24 mouse cellular contexts compared by ENCODE assay signal in genomic region chr13:51960262-51960661, GRCm38 (mm10).
DNase-seq lines count a peak whose midpoint lies in the region; ATAC-seq and TF ChIP-seq lines count a peak whose summit lies in the region.
"Had no signal": no experiment of that assay in that cellular context is flagged by ENCODE, and none has a peak within 500 bp of the region (broad histone marks: within the 10 kb centered on the region; RNA-seq: fewer than 3 reads in every experiment).

No protein-coding gene starts in this region.

- no peak overlapping the region for H3K4me3 ChIP-seq in myocyte
- H3K4me3 ChIP-seq in forebrain, embryonic 14.5 days (ENCODE audit: low read depth, low read length), result no peak overlapping the region
- no peak overlapping the region for H3K4me3 ChIP-seq in forebrain, embryonic 11.5 days (ENCODE audit: low read depth, low read length)
- H3K4me3 ChIP-seq: forebrain, embryonic 13.5 days; heart, embryonic 12.5 days; hindbrain, embryonic 13.5 days; limb, embryonic 10.5 days; megakaryocyte, embryonic 14.5 days; stomach, embryonic 15.5 days had no signal

- no peaks in the 10 kb centered on the region for H3K36me3 ChIP-seq in myocyte (ENCODE audit: control insufficient read depth, insufficient read depth)
- no peaks in the 10 kb centered on the region for H3K36me3 ChIP-seq in forebrain, embryonic 14.5 days (ENCODE audit: control insufficient read depth, insufficient read depth, low read length)
- no peaks in the 10 kb centered on the region for H3K36me3 ChIP-seq in forebrain, embryonic 11.5 days (ENCODE audit: control insufficient read depth, insufficient read depth, low read length)
- H3K36me3 ChIP-seq: heart, embryonic 12.5 days; hindbrain, embryonic 13.5 days; limb, embryonic 10.5 days; stomach, embryonic 15.5 days had no signal

- TF ChIP-seq POLR2A in myocyte (IDR thresholded peaks at IDR 0.05; ENCODE audit: insufficient read length, low read depth), result no peak

- peak overlapping the region; percentile 8 for H3K4me2 ChIP-seq in myocyte (ENCODE audit: low read depth)
- H3K4me2 ChIP-seq in forebrain, embryonic 14.5 days (ENCODE audit: low read length), result no peak overlapping the region
- H3K4me2 ChIP-seq in forebrain, embryonic 11.5 days (ENCODE audit: low read depth, low read length, severe bottlenecking), result no peak overlapping the region
- H3K4me2 ChIP-seq: forebrain, embryonic 13.5 days; heart, embryonic 12.5 days; hindbrain, embryonic 13.5 days; stomach, embryonic 15.5 days had no signal

- DNase-seq in layer of hippocampus, adult 11-12 months (ENCODE audit: low spot score), result peak; percentile 53
- DNase-seq in layer of hippocampus, adult 9-10 months (ENCODE audit: low spot score), result no peak
- DNase-seq in Muller cell, postnatal 12 days (ENCODE audit: inconsistent ontology term), result peak; percentile 85
- peak; percentile 68 for DNase-seq in layer of hippocampus, adult 9-11 months
- DNase-seq in thymus, postnatal 10 days (ENCODE audit: low spot score in 2 of 2), result no peak
- no peak for DNase-seq in forebrain, embryonic 14.5 days (ENCODE audit: low spot score)
- no peak for DNase-seq in forebrain, embryonic 11.5 days (ENCODE audit: low spot score)
- DNase-seq: B cell, adult 2 months; cerebellum, adult 8-10 months; heart, postnatal 14 days; kidney, adult 9 months; kidney, postnatal 25 days; lung, adult 18-20 months; lung, postnatal 14 days; midbrain, embryonic 14.5 days; thymus, adult 2 months had no signal

- no peak overlapping the region for H3ac ChIP-seq in myocyte (ENCODE audit: control insufficient read depth, insufficient read length)

- no peaks in the 10 kb centered on the region for H3K9me3 ChIP-seq in forebrain, embryonic 14.5 days (replicated peaks; ENCODE audit: control insufficient read depth, low read length)
- no peaks in the 10 kb centered on the region for H3K9me3 ChIP-seq in forebrain, embryonic 11.5 days (ENCODE audit: control insufficient read depth, low read length)
- H3K9me3 ChIP-seq: forebrain, embryonic 13.5 days; heart, embryonic 12.5 days; hindbrain, embryonic 13.5 days; limb, embryonic 10.5 days; megakaryocyte, embryonic 14.5 days; stomach, embryonic 15.5 days had no signal

- WGBS in forebrain, embryonic 14.5 days, result 81% methylated on average over 4 of the region's 4 CpGs
- 92% methylated on average over 4 of the region's 4 CpGs for WGBS in forebrain, embryonic 11.5 days

- no peak overlapping the region for H3K27ac ChIP-seq in forebrain, embryonic 14.5 days (ENCODE audit: low read depth, low read length)
- no peak overlapping the region for H3K27ac ChIP-seq in forebrain, embryonic 11.5 days (ENCODE audit: low read depth, low read length)
- H3K27ac ChIP-seq: forebrain, embryonic 13.5 days; hindbrain, embryonic 13.5 days; limb, embryonic 10.5 days; stomach, embryonic 15.5 days had no signal

- no peak overlapping the region for H3K9ac ChIP-seq in forebrain, embryonic 14.5 days (ENCODE audit: low read length)
- H3K9ac ChIP-seq in forebrain, embryonic 11.5 days (ENCODE audit: low read length), result no peak overlapping the region
- H3K9ac ChIP-seq: forebrain, embryonic 13.5 days; heart, embryonic 12.5 days; hindbrain, embryonic 13.5 days; stomach, embryonic 15.5 days had no signal

- H3K79me2 ChIP-seq in myocyte (ENCODE audit: control insufficient read depth, insufficient read depth), result no peaks in the 10 kb centered on the region

- H3K4me1 ChIP-seq in forebrain, embryonic 14.5 days (ENCODE audit: control insufficient read depth, insufficient read depth, low read length), result no peaks in the 10 kb centered on the region
- H3K4me1 ChIP-seq in forebrain, embryonic 11.5 days (replicated peaks; ENCODE audit: control insufficient read depth, insufficient read depth, low read length), result no peaks in the 10 kb centered on the region

- ATAC-seq in forebrain, embryonic 14.5 days, result no peak
- no peak for ATAC-seq in forebrain, embryonic 11.5 days (replicated peaks; ENCODE audit: low FRiP score)
- ATAC-seq: forebrain, embryonic 13.5 days; inflammation-experienced regulatory T-cells, adult 6 months had no signal

- H3K27me3 ChIP-seq in myocyte (ENCODE audit: control insufficient read depth, insufficient read depth, insufficient read length), result no peaks in the 10 kb centered on the region
- H3K27me3 ChIP-seq in forebrain, embryonic 14.5 days (replicated peaks; ENCODE audit: control insufficient read depth, insufficient read depth, low read length), result no peaks in the 10 kb centered on the region
- H3K27me3 ChIP-seq in forebrain, embryonic 11.5 days (ENCODE audit: control insufficient read depth, insufficient read depth, low read length), result no peaks in the 10 kb centered on the region
- H3K27me3 ChIP-seq: forebrain, embryonic 13.5 days; heart, embryonic 12.5 days; hindbrain, embryonic 13.5 days; stomach, embryonic 15.5 days had no signal

TF ChIP-seq in myocyte, 11 proteins besides CTCF, POLR2A, EP300 and RAD21:
- TF ChIP-seq CEBPB (IDR thresholded peaks at IDR 0.05; ENCODE audit: insufficient read depth, poor library complexity, severe bottlenecking), result no peak
- TF ChIP-seq USF1 (IDR thresholded peaks at IDR 0.05; ENCODE audit: low read depth), result no peak
- TF ChIP-seq POLR2AphosphoS2 (IDR thresholded peaks at IDR 0.05; ENCODE audit: insufficient read length, low read depth), result no peak
- peak in 1 of 3 experiments; percentile 65 for TF ChIP-seq MYOD1 (IDR thresholded peaks at IDR 0.05; ENCODE audit: control insufficient read depth in 1 of 3, insufficient read length in 2 of 3, low read depth in 2 of 3)
- TF ChIP-seq MYOG (IDR thresholded peaks at IDR 0.05; ENCODE audit: control insufficient read depth in 1 of 3, insufficient read depth in 1 of 3, insufficient read length in 2 of 3, low read depth in 2 of 3), result peak in 1 of 3 experiments; percentile 72

Comparison
In these comparisons a context has a peak if more than half of its experiments do, and no peak if none do; other contexts are left out.
1. DNase-seq: peak in layer of hippocampus, adult 11-12 months (single experiment), Muller cell, postnatal 12 days (single experiment) and layer of hippocampus, adult 9-11 months (single experiment); none in layer of hippocampus, adult 9-10 months (single experiment), thymus, postnatal 10 days (0 of 2), forebrain, embryonic 14.5 days (single experiment) and forebrain, embryonic 11.5 days (single experiment).